Mouse (Mus musculus) ES-Bruce4 (cell line): Measurements from ENCODE around the gene Slc18a2. TPM values are rescaled to one million over a fixed set of nuclear protein-coding genes. Genes with fewer than 3 reads are reported as not detected.

ENCODE experiments used
- H3K27ac ChIP-seq: 2 replicates; pipeline ENCODE4 v1.5.1; 2012; ENCODE audit warnings: low read length, inconsistent platforms; ENCODE audit not compliant: insufficient read depth
- H3K27me3 ChIP-seq: 2 replicates; pipeline ENCODE4 v1.6.1; 2012; ENCODE audit warnings: mild to moderate bottlenecking, low read length, inconsistent platforms; ENCODE audit not compliant: control insufficient read depth, poor library complexity, insufficient read depth, severe bottlenecking
- H3K36me3 ChIP-seq: 2 replicates; pipeline ENCODE4 v1.6.1; 2012; ENCODE audit warnings: inconsistent platforms, mild to moderate bottlenecking, low read length, moderate library complexity; ENCODE audit not compliant: control insufficient read depth, poor library complexity, insufficient read depth, severe bottlenecking
- H3K4me1 ChIP-seq: one replicate; pipeline ENCODE4 v1.8.1; 2011; ENCODE audit warnings: low read length; ENCODE audit not compliant: control insufficient read depth, insufficient read depth
- H3K4me3 ChIP-seq: 2 replicates; pipeline ENCODE4 v1.5.1; 2011; ENCODE audit warnings: low read depth, mild to moderate bottlenecking, low read length
- H3K9ac ChIP-seq: 2 replicates; pipeline ENCODE4 v1.6.1; 2012; ENCODE audit warnings: low read depth, mild to moderate bottlenecking, inconsistent platforms; ENCODE audit not compliant: poor library complexity, severe bottlenecking
- H3K9me3 ChIP-seq: replicated peaks from 2 replicates; pipeline ENCODE4 v1.6.1; 2012; ENCODE audit warnings: mild to moderate bottlenecking, low read length, inconsistent platforms; ENCODE audit not compliant: control insufficient read depth, poor library complexity, insufficient read depth, severe bottlenecking
- CTCF ChIP-seq: IDR thresholded peaks from one replicate; pipeline ENCODE4 v1.8.1; 2011; ENCODE audit warnings: low read depth, low read length
- EP300 ChIP-seq: IDR thresholded peaks from 2 replicates; pipeline ENCODE4 v1.6.1; 2011; ENCODE audit warnings: low read depth, low read length; ENCODE audit not compliant: insufficient read depth
- POLR2A ChIP-seq: IDR thresholded peaks from one replicate; pipeline ENCODE4 v1.8.1; 2011; ENCODE audit warnings: low read length; ENCODE audit not compliant: insufficient read depth
- polyA plus RNA-seq: library from polyadenylated mRNA; stranded (reverse); fragments of >200 nt; gene quantifications from 2 replicates; pipeline ENCODE4 v1.2.4, GENCODE M21; 2011; ENCODE audit warnings: low read depth; ENCODE audit not compliant: missing spikeins, insufficient read depth, insufficient read length

The Slc18a2 gene
- polyA plus RNA-seq, 1 experiment: not detected

- Histone ChIP-seq H3K27ac (no peak within 1 kb of the TSS), H3K9me3 (no peaks in the 10 kb centered on the region), H3K4me1 (no peaks in the 10 kb centered on the region), H3K9ac (no peak within 1 kb of the TSS), H3K4me3 (no peak within 1 kb of the TSS), H3K27me3 (no peaks in the 10 kb centered on the region), H3K36me3 (no peaks in the 10 kb centered on the region)
- no peak for TF ChIP-seq EP300
- TF ChIP-seq POLR2A: no peak
- TF ChIP-seq CTCF: no peak
Measured at GRCm38 (mm10) chr19:59321990-59322389, 61.3 kb downstream of the Slc18a2 start, which contains the start of gene Rps12-ps3. Gene Rps12-ps3, plus strand, starts transcription at chr19:59322290.

GRCm38 (mm10) chr19:59330816-59331225, 70.1 kb downstream of the Slc18a2 start:
- Histone ChIP-seq H3K36me3 (no peaks in the 10 kb centered on the region), H3K27ac (no peak overlapping the region), H3K4me1 (no peaks in the 10 kb centered on the region), H3K27me3 (no peaks in the 10 kb centered on the region), H3K4me3 (no peak overlapping the region), H3K9ac (no peak overlapping the region), H3K9me3 (no peaks in the 10 kb centered on the region)
- TF ChIP-seq CTCF (no peak), EP300 (no peak), POLR2A (no peak)

GRCm38 (mm10) chr19:59336655-59337054, 76.0 kb downstream of the Slc18a2 start:
- Histone ChIP-seq H3K27ac (no peak overlapping the region), H3K4me1 (peaks cover 1% of the 10 kb centered on the region), H3K9me3 (no peaks in the 10 kb centered on the region), H3K4me3 (no peak overlapping the region), H3K36me3 (no peaks in the 10 kb centered on the region), H3K9ac (no peak overlapping the region), H3K27me3 (no peaks in the 10 kb centered on the region)
- no peak for TF ChIP-seq EP300
- TF ChIP-seq POLR2A: no peak
- no peak for TF ChIP-seq CTCF

- H3K4me1 ChIP-seq: peaks cover 1% of the 10 kb centered on the region
- no peak overlapping the region for H3K9ac ChIP-seq
- H3K4me3 ChIP-seq: no peak overlapping the region
- TF ChIP-seq CTCF (no peak), EP300 (no peak), POLR2A (no peak)
- no peaks in the 10 kb centered on the region for H3K9me3 ChIP-seq
- H3K27me3 ChIP-seq: no peaks in the 10 kb centered on the region
- H3K27ac ChIP-seq: no peak overlapping the region
- no peaks in the 10 kb centered on the region for H3K36me3 ChIP-seq
Measured at GRCm38 (mm10) chr19:59337872-59338681, 77.4 kb downstream of the Slc18a2 start.

DNA sequence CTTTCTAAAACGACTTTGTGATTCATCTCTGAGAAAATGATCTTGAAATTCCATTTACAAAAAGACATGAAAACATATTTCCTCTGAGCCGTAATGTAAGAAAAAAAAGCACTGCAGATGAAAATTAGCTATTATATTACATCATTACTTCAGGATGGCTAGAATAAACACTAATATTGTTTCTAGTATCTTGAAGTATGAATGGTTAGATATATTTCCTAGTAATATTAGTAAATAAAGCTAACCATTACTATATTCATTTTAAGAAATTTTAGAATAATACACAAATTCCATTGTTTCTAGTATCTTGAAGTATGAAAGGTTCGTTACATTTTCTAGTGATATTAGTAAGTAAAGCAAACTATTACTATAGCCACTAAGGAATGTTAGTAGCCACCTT, 79.2 kb downstream of the Slc18a2 start:
- no peaks in the 10 kb centered on the region for H3K27me3 ChIP-seq
- H3K9me3 ChIP-seq: no peaks in the 10 kb centered on the region
- H3K9ac ChIP-seq: no peak overlapping the region
- no peak for TF ChIP-seq EP300
- no peak for TF ChIP-seq POLR2A
- TF ChIP-seq CTCF: no peak
- no peaks in the 10 kb centered on the region for H3K36me3 ChIP-seq
- no peak overlapping the region for H3K27ac ChIP-seq
- peaks cover 1% of the 10 kb centered on the region for H3K4me1 ChIP-seq
- H3K4me3 ChIP-seq: no peak overlapping the region

GRCm38 (mm10) chr19:59342964-59343363, 82.3 kb downstream of the Slc18a2 start:
- no peak overlapping the region for H3K27ac ChIP-seq
- no peak overlapping the region for H3K9ac ChIP-seq
- no peaks in the 10 kb centered on the region for H3K27me3 ChIP-seq
- TF ChIP-seq POLR2A (no peak), EP300 (no peak), CTCF (no peak)
- H3K9me3 ChIP-seq: no peaks in the 10 kb centered on the region
- no peaks in the 10 kb centered on the region for H3K36me3 ChIP-seq
- H3K4me1 ChIP-seq: peaks cover under 1% of the 10 kb centered on the region
- H3K4me3 ChIP-seq: no peak overlapping the region
